Mouse (Mus musculus) embryonic facial prominence, embryonic 15.5 days (tissue): ENCODE results near the gene Vcan. TPM values are rescaled to one million over a fixed set of nuclear protein-coding genes. Genes with fewer than 3 reads are reported as not detected.

Source experiments
- ATAC-seq: fragments of 200-750 bp; cut with Nextera tagmentation; 2 replicates; pipeline ENCODE4 v1.8.0; 2017; ENCODE audit warnings: low read depth, moderate TSS enrichment; ENCODE audit not compliant: insufficient number of reproducible peaks, low FRiP score, low TSS enrichment
- H3K27ac ChIP-seq: fragments of 300-500 bp; sonication (generic); replicated peaks from 2 replicates; pipeline ENCODE4 v1.5.1; 2015; ENCODE audit warnings: mild to moderate bottlenecking, inconsistent platforms
- H3K27me3 ChIP-seq: fragments of 300-500 bp; sonication (generic); 2 replicates; pipeline ENCODE4 v1.6.1; 2015; ENCODE audit warnings: inconsistent platforms
- H3K36me3 ChIP-seq: fragments of 300-500 bp; sonication (generic); 2 replicates; pipeline ENCODE4 v1.6.1; 2015; ENCODE audit warnings: mild to moderate bottlenecking, inconsistent platforms
- H3K4me1 ChIP-seq: fragments of 300-500 bp; sonication (generic); 2 replicates; pipeline ENCODE4 v1.6.1; 2015; ENCODE audit warnings: inconsistent platforms
- H3K4me2 ChIP-seq: fragments of 300-500 bp; sonication (generic); replicated peaks from 2 replicates; pipeline ENCODE4 v1.6.1; 2015; ENCODE audit warnings: mild to moderate bottlenecking, inconsistent platforms
- H3K4me3 ChIP-seq: fragments of 300-500 bp; sonication (generic); replicated peaks from 2 replicates; pipeline ENCODE4 v1.5.1; 2015; ENCODE audit warnings: mild to moderate bottlenecking, inconsistent platforms
- H3K9ac ChIP-seq: fragments of 300-500 bp; sonication (generic); 2 replicates; pipeline ENCODE4 v1.6.1; 2015; ENCODE audit warnings: inconsistent platforms
- H3K9me3 ChIP-seq: fragments of 300-500 bp; sonication (generic); replicated peaks from 2 replicates; pipeline ENCODE4 v1.6.1; 2016; ENCODE audit warnings: inconsistent platforms
- WGBS: fragments of 180-500 bp; shearing (Covaris S2); methylation state at CpG from one replicate; pipeline ENCODE4 v1.1.7; 2015; 5-methylcytosine and 5-hydroxymethylcytosine counted together
- polyA plus RNA-seq: library from polyadenylated mRNA; unstranded; fragments of >200 nt; fragmentation: Nextera tagmentation; extraction: Ambion mirVana; gene quantifications from 2 replicates; pipeline ENCODE4 v1.2.1, GENCODE M21; 2015

Vcan gene
- polyA plus RNA-seq: 93.5 and 109 TPM in 2 replicates

- Histone ChIP-seq H3K27ac (peak within 1 kb of the TSS; percentile 96), H3K4me2 (peak within 1 kb of the TSS; percentile 82), H3K9ac (peak within 1 kb of the TSS; percentile 62), H3K4me3 (peak within 1 kb of the TSS; percentile 59), H3K4me1 (peaks cover 19% of the 10 kb centered on the region; the same call in 1 of the 2 replicates), H3K9me3 (no peaks in the 10 kb centered on the region), H3K27me3 (no peaks in the 10 kb centered on the region), H3K36me3 (no peaks in the 10 kb centered on the region)
- under 1% methylated on average over 40 of the region's 40 CpGs for WGBS
- peak; percentile 58 for ATAC-seq
These were observed at the start of gene Vcan for GRCm38 (mm10) chr13:89741766-89742685. Gene Vcan, minus strand, starts transcription at chr13:89742509.

GRCm38 (mm10) chr13:89791475-89791874, 49.2 kb upstream of the Vcan start:
- H3K36me3 ChIP-seq: no peaks in the 10 kb centered on the region
- no peak overlapping the region for H3K9ac ChIP-seq
- H3K4me1 ChIP-seq: no peaks in the 10 kb centered on the region
- H3K27ac ChIP-seq: no peak overlapping the region
- no peaks in the 10 kb centered on the region for H3K27me3 ChIP-seq
- H3K4me2 ChIP-seq: no peak overlapping the region
- no peaks in the 10 kb centered on the region for H3K9me3 ChIP-seq
- H3K4me3 ChIP-seq: no peak overlapping the region
- no peak for ATAC-seq
- 41% methylated on average over 5 of the region's 5 CpGs for WGBS

- H3K9me3 ChIP-seq: no peaks in the 10 kb centered on the region
- ATAC-seq: no peak
- no peaks in the 10 kb centered on the region for H3K36me3 ChIP-seq
- H3K9ac ChIP-seq: no peak overlapping the region
- 32% methylated on average over 2 of the region's 2 CpGs for WGBS
- H3K4me1 ChIP-seq: no peaks in the 10 kb centered on the region
- H3K4me3 ChIP-seq: no peak overlapping the region
- H3K27me3 ChIP-seq: no peaks in the 10 kb centered on the region
- H3K4me2 ChIP-seq: no peak overlapping the region
- H3K27ac ChIP-seq: no peak overlapping the region
These were observed 40.6 kb upstream of the Vcan start for GRCm38 (mm10) chr13:89782886-89783285.

- WGBS: 64% methylated on average over 3 of the region's 3 CpGs
- no peak overlapping the region for H3K4me2 ChIP-seq
- H3K27ac ChIP-seq: no peak overlapping the region
- no peaks in the 10 kb centered on the region for H3K27me3 ChIP-seq
- no peaks in the 10 kb centered on the region for H3K4me1 ChIP-seq
- H3K4me3 ChIP-seq: no peak overlapping the region
- no peaks in the 10 kb centered on the region for H3K9me3 ChIP-seq
- no peak overlapping the region for H3K9ac ChIP-seq
- ATAC-seq: no peak
- no peaks in the 10 kb centered on the region for H3K36me3 ChIP-seq
These were observed 38.0 kb upstream of the Vcan start for GRCm38 (mm10) chr13:89780276-89780675.

GRCm38 (mm10) chr13:89779208-89779911, 37.1 kb upstream of the Vcan start:
- WGBS: 50% methylated on average over 7 of the region's 7 CpGs
- H3K27me3 ChIP-seq: no peaks in the 10 kb centered on the region
- no peak overlapping the region for H3K4me2 ChIP-seq
- no peak for ATAC-seq
- no peaks in the 10 kb centered on the region for H3K4me1 ChIP-seq
- H3K27ac ChIP-seq: no peak overlapping the region
- no peak overlapping the region for H3K4me3 ChIP-seq
- no peaks in the 10 kb centered on the region for H3K9me3 ChIP-seq
- H3K36me3 ChIP-seq: no peaks in the 10 kb centered on the region
- H3K9ac ChIP-seq: no peak overlapping the region

GRCm38 (mm10) chr13:89777764-89778163, 35.5 kb upstream of the Vcan start:
- no peak overlapping the region for H3K4me3 ChIP-seq

GRCm38 (mm10) chr13:89777146-89777545, 34.8 kb upstream of the Vcan start:
- H3K4me3 ChIP-seq: no peak overlapping the region
- H3K9ac ChIP-seq: no peak overlapping the region
- H3K4me2 ChIP-seq: no peak overlapping the region
- H3K27me3 ChIP-seq: no peaks in the 10 kb centered on the region
- H3K36me3 ChIP-seq: no peaks in the 10 kb centered on the region
- H3K4me1 ChIP-seq: no peaks in the 10 kb centered on the region
- H3K27ac ChIP-seq: no peak overlapping the region
- no peaks in the 10 kb centered on the region for H3K9me3 ChIP-seq
- 79% methylated on average over 1 of the region's 1 CpGs for WGBS
- no peak for ATAC-seq

More at GRCm38 (mm10) chr13:89777764-89778163, 35.5 kb upstream of the Vcan start:
- H3K36me3 ChIP-seq: no peaks in the 10 kb centered on the region
- no peaks in the 10 kb centered on the region for H3K9me3 ChIP-seq
- no peak overlapping the region for H3K9ac ChIP-seq
- H3K27me3 ChIP-seq: no peaks in the 10 kb centered on the region
- no peaks in the 10 kb centered on the region for H3K4me1 ChIP-seq
- no peak overlapping the region for H3K4me2 ChIP-seq
- 42% methylated on average over 1 of the region's 1 CpGs for WGBS
- H3K27ac ChIP-seq: no peak overlapping the region
- ATAC-seq: no peak

GRCm38 (mm10) chr13:89766551-89766950, 24.2 kb upstream of the Vcan start:
- no peaks in the 10 kb centered on the region for H3K27me3 ChIP-seq
- H3K9me3 ChIP-seq: no peaks in the 10 kb centered on the region
- H3K4me3 ChIP-seq: no peak overlapping the region
- no peak overlapping the region for H3K27ac ChIP-seq
- 68% methylated on average over 1 of the region's 1 CpGs for WGBS
- no peaks in the 10 kb centered on the region for H3K36me3 ChIP-seq
- H3K4me2 ChIP-seq: no peak overlapping the region
- no peak for ATAC-seq
- H3K9ac ChIP-seq: no peak overlapping the region
- H3K4me1 ChIP-seq: no peaks in the 10 kb centered on the region

- Histone ChIP-seq H3K9ac (no peak overlapping the region), H3K27me3 (no peaks in the 10 kb centered on the region), H3K4me1 (no peaks in the 10 kb centered on the region), H3K4me2 (no peak overlapping the region), H3K36me3 (no peaks in the 10 kb centered on the region), H3K4me3 (no peak overlapping the region), H3K27ac (no peak overlapping the region), H3K9me3 (no peaks in the 10 kb centered on the region)
- 82% methylated on average over 3 of the region's 3 CpGs for WGBS
- ATAC-seq: no peak
These were observed 23.7 kb upstream of the Vcan start for GRCm38 (mm10) chr13:89765966-89766365.

GRCm38 (mm10) chr13:89762339-89762738, 20.0 kb upstream of the Vcan start:
- Histone ChIP-seq H3K4me1 (no peaks in the 10 kb centered on the region), H3K36me3 (no peaks in the 10 kb centered on the region), H3K9me3 (no peaks in the 10 kb centered on the region), H3K27ac (no peak overlapping the region), H3K27me3 (no peaks in the 10 kb centered on the region), H3K4me2 (no peak overlapping the region), H3K9ac (no peak overlapping the region), H3K4me3 (no peak overlapping the region)
- ATAC-seq: no peak
- WGBS: 73% methylated on average over 3 of the region's 3 CpGs

- Histone ChIP-seq H3K36me3 (no peaks in the 10 kb centered on the region), H3K4me1 (no peaks in the 10 kb centered on the region), H3K9me3 (no peaks in the 10 kb centered on the region), H3K27me3 (no peaks in the 10 kb centered on the region), H3K27ac (no peak overlapping the region), H3K9ac (no peak overlapping the region), H3K4me2 (no peak overlapping the region), H3K4me3 (no peak overlapping the region)
- ATAC-seq: no peak
These were observed 14.0 kb upstream of the Vcan start for GRCm38 (mm10) chr13:89756347-89756746.
